Mouse (Mus musculus) retina, postnatal 1 day (tissue): ENCODE results near the gene Ly6g5c.

Experiments
- DNase-seq: peaks from one replicate; pipeline ENCODE4 v3.0.0-alpha.2; 2012

Gene Ly6g5c

DNA sequence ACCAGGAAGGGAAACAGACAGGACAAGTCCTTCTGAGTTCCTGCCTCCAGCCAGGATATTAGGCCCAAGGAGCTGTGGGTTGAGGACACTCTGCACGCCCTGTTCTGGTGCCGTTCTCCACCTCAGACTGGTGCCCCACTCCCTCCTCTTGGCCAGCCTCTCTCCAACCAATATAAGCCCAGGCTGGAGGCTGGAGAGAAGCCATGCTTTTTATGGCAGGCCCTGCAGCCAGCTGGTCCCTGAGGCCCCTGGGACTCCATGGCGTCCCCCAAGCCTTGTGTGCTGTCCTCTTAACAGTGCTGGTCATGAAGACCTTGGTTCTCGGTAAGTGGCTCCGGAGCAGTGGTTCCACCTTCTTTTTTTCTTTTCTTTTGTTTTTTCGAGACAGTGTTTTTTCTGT lies at the start of gene Ly6g5c:
Gene Ly6g5c, plus strand, starts transcription at position 183 of the 400 bp plus-strand sequence.
- no peak for DNase-seq

DNA sequence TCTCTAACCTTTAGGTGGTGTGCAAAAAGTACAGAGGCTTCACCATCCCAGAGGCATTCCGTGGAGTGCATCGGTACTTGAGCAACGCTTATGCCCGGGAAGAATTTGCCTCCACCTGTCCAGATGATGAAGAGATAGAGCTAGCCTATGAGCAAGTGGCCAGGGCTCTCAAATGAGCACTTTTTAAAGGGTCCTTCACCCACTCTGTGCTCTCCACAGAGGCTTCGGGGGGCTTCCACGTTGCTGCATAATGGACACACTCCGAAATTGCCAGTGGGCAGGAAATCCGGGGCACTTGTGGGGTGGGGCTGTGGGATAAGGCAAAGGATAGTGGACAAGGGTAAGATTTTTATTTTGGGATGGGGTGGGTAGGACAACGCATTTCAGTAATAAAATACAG lies 49.8 kb upstream of the Ly6g5c start:
- no peak for DNase-seq

DNA sequence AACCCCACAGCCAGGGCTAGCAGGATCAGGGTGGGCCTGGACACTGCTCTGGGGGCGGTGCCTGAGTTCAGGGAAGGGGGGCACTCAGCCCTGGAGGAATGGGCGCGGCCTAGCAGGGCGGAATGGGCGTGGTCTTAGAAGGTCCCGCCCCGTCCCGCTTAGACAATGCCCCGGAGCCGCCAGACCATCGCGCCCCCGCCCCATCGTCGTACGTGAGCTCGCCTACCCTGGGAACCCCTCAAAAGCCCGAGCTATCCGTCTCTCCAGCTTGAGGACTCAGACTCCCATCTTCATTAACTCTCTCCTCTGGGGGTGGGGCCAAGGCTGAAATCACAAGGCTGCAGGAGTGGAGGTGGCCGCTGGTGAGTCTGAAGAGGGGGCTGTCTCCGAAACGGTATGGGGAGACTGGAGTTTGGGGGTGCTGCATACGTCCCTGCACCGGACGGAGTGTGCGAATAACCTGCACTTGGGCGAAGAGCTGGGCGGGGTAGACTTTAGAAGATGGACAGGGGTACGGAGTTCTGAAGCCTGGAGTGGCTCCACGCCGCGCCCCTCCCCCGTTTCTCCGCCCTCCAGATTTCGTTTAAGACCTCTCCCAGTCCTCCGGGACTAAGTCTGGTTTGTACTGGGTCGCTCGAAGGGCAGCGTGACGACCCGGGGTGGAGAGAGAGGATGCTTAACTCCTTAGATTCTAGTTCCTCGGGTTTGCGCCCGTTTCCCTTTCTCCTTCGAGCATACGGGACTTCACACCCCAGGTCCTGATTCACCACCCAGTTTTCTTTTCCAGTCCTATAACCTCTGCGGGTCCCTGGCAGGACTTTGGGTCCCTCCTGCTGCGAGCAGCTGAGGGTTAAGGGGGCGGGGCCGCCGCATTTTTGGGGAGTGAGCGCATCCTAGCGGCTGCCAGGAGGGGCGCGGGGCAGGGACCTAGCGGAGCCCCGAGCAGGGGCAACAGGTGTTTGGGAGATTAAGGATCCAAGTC lies 48.9 kb upstream of the Ly6g5c start, which contains the start of gene Ddah2:
Gene Ddah2, plus strand, starts transcription at position 125 of the 982 bp plus-strand sequence.
- peak; percentile 96 for DNase-seq

DNA sequence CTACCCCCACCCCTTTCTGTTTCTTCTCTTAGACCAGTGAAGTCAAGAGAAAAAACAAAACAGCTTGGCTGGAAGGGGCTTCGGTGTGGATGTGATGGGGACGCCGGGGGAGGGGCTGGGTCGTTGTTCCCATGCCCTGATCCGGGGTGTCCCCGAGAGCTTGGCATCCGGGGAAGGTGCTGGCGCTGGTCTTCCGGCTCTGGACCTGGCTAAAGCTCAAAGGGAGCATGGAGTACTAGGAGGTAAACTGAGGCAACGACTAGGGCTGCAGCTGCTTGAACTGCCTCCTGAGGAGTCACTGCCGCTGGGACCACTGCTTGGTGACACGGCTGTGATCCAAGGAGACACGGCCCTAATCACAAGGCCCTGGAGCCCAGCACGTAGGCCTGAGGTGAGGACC lies 48.0 kb upstream of the Ly6g5c start:
- no peak for DNase-seq

DNA sequence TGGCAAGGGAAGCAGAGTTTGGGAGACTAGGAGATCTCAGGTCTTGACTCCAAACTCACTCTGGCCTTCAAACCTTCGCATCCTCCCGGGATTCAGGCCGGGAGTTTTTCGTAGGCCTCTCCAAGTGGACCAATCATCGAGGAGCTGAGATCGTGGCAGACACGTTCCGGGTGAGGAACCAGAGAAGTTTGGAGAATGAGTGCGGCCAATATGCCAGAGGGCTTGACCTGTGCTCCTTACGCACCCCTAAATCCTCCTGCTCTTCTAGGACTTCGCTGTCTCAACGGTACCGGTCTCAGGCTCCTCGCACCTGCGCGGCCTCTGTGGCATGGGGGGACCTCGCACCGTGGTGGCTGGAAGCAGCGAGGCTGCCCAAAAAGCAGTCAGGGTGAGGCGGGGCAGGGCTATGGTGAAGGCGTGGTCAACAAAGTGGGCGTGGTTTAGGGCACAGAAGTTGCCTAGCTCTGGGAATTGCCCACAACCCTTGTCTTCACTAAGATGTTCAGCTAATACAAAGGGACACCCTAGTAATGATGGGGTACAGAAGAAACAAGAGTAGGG lies 47.3 kb upstream of the Ly6g5c start:
- DNase-seq, result no peak

GRCm38 (mm10) chr17:35061299-35061698 lies 46.8 kb upstream of the Ly6g5c start:
- no peak for DNase-seq

DNA sequence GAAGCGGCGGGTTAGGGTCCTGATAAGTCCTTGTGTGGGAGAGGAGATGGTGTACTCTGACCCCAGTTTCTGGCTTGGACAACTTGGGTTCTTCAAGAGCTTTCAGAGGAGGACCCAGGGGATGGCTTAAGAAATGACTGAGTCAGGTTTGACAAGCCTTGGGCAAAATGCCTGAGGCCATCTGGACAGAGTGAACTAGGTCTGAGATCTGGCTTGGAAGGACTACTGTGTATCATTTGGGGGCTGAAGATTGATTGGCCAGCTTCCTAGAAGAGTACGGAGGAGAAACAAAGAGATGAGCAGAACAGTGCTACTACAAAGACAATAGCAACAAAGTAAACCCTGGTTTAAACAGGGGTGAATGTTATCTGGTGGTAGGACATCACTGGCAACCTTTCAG lies 44.6 kb upstream of the Ly6g5c start:
- DNase-seq, result no peak

DNA sequence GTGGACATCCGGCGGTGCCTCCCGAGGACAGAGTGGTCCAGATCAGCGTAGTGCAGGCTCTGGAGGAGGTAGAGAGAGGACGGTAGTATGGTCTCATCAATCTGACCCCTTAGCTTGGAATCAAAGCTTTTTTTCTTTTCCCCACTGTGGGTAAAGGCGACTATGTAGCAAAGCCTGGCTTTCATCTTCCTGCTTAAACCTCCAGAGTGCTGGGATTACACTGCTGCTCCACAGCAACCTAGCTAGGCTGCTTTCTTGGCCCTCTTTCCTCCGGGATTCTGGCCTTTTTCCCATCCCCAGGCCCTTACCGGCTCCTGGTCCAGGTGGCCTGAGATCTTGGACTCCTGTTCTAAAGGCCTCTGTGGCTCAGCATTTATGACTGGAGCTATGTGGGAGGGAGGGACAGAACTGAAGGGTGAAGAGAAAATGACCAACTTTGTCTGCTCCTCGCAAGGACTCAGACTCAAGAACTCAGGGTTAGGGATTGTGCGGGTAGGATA lies 43.7 kb upstream of the Ly6g5c start:
- DNase-seq, result no peak

GRCm38 (mm10) chr17:35064951-35065947 lies 42.8 kb upstream of the Ly6g5c start, which contains the start of gene Ly6g6c:
Gene Ly6g6c, plus strand, starts transcription at chr17:35065388.
- peak; percentile 40 for DNase-seq

DNA sequence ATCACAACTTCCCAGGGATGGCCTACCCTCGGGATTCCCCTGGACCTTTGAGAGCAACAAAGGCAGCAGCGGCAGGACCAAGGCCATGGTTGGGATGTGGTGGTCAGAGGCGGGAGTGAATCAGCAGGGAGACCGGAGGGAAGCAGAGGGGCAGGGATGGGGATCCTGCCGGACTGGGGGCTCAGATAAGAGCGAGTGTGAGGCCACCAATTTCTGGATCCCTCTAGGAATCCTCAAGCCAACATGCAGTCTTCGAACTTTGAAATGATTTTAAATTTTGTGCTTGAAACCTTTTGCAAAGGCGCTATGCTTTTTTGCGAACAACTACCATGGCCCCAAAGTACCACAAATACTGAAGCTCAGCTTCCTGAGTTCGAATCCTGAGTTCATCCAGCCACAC lies 42.0 kb upstream of the Ly6g5c start, which contains the start of gene Mpig6b:
Gene Mpig6b, minus strand, starts transcription at position 101 of the 400 bp plus-strand sequence.
- no peak for DNase-seq

- DNase-seq, result no peak
These were observed 39.7 kb upstream of the Ly6g5c start for GRCm38 (mm10) chr17:35068213-35068914.

GRCm38 (mm10) chr17:35070556-35071229 lies 37.4 kb upstream of the Ly6g5c start:
- DNase-seq, result no peak

GRCm38 (mm10) chr17:35071454-35071853 lies 36.6 kb upstream of the Ly6g5c start:
- DNase-seq, result no peak

GRCm38 (mm10) chr17:35074097-35074496 lies 34.0 kb upstream of the Ly6g5c start:
- DNase-seq, result no peak

- DNase-seq, result no peak
These were observed 31.4 kb upstream of the Ly6g5c start, which contains the start of gene Ly6g6e for GRCm38 (mm10) chr17:35076507-35077176. Gene Ly6g6e, plus strand, starts transcription at chr17:35076902.

GRCm38 (mm10) chr17:35077285-35077684 lies 30.8 kb upstream of the Ly6g5c start:
- DNase-seq, result no peak

- DNase-seq, result peak; percentile 69
These were observed 30.3 kb upstream of the Ly6g5c start, which contains the start of gene Ly6g6d for GRCm38 (mm10) chr17:35077786-35078233. Gene Ly6g6d, minus strand, starts transcription at chr17:35078065.

DNA sequence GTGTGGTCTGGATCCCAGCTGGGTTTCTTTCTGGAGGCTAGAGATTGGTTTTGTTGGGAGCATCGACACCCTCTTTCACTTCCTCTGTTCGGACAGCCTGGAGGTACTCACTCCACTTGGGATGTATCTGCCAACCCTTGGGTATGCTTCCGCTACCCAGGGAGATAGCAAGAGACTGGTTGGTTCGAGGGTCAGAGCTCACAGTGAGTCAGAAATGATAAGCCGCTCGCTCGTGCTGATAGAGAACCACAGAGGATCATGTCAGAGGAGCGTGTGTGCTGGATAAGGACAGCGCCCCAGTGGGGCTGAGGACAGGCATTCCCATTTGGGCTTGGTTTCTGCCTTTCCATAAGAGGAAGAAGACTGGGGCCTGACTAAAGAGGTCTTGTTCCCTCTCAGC lies 28.3 kb upstream of the Ly6g5c start:
- no peak for DNase-seq

DNA sequence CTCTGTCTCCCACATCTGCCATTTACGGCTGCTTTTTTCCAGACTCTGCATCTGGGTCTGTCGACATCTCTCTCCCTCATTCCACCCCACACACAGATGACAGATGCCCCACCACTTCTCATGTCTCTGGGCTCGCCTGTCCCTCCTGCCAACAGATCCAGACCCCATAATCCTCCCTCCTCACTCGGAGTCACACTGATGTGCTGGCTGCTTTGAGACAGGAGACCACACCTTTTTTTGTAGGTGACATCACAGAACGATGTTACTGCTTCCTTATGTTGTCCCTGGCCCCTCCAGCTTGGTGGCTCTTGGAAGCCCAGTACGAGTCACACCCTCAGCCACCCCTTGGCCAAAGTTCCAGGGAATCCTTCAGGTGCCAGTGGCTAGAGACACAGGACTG lies 27.8 kb upstream of the Ly6g5c start:
- no peak for DNase-seq

DNA sequence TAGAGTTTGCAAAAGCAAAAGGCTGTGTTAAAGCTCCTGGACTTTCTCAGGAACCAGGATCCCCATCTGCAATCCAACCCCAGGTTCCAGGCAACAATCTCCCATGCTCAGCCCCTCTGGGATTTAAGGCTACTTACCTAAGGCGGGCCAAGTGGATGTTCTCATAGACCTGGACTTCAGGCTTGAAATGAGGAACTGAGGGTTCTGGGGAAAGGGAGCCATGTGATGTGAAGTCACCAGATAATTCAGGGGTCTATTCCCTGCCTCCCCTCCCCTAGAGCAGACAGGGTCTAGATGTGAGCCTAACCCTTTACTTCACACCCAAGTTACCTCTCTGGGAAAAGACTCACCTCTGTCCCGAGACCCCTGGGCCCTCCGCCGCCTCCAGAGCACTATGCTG lies 27.4 kb upstream of the Ly6g5c start:
- DNase-seq, result no peak
